Mouse (Mus musculus) stomach, postnatal 0 days (tissue): Measurements from ENCODE around the gene Pcbp1.
A peak's percentile ranks its signal among the peaks of the same experiment; 100 is the strongest.

Source experiments
- CTCF ChIP-seq: IDR thresholded peaks from 2 replicates; pipeline ENCODE4 v1.5.1; 2016; ENCODE audit warnings: antibody characterized with exemption, low read depth, mild to moderate bottlenecking, moderate library complexity
- EP300 ChIP-seq: optimal IDR thresholded peaks from 2 replicates; pipeline ENCODE3; 2016; ENCODE audit warnings: antibody characterized with exemption

- no peak for TF ChIP-seq EP300
- peak; percentile 96 for TF ChIP-seq CTCF
These were observed 19.1 kb upstream of the Pcbp1 start for GRCm38 (mm10) chr6:86545236-86545635.
